ENCODE assay signal across 8 mouse cellular contexts in genomic region chr10:8762771-8763170, GRCm38 (mm10).
A peak's percentile ranks its signal among the peaks of the same experiment; 100 is the strongest.
DNase-seq lines count a peak whose midpoint lies in the region; ATAC-seq and TF ChIP-seq lines count a peak whose summit lies in the region.

No protein-coding gene starts in this region.

- no peak for TF ChIP-seq RAD21 in CH12.LX (IDR thresholded peaks at IDR 0.05; ENCODE audit: low read depth, low read length)

- no peak overlapping the region for H3K4me3 ChIP-seq in CH12.LX (replicated peaks in 1 of 3; ENCODE audit: low read depth in 2 of 3, low read length in 2 of 3, poor library complexity in 1 of 3)
- peak overlapping the region; percentile 1; the same call in 1 of the 2 replicates for H3K4me3 ChIP-seq in brown adipose tissue, adult 24 weeks (ENCODE audit: insufficient read depth, low read depth, low read length)
- H3K4me3 ChIP-seq in heart, embryonic 14.5 days (ENCODE audit: control insufficient read depth in 1 of 2, insufficient read depth in 1 of 2, low read depth in 1 of 2, low read length in 2 of 2), result peak overlapping the region; percentile 19 to 35; a peak in 3 of 4 replicates
- no peak overlapping the region for H3K4me3 ChIP-seq in liver, postnatal 0 days (ENCODE audit: low read depth, low read length)
- H3K4me3 ChIP-seq in thymus, adult 2 months (ENCODE audit: control insufficient read depth, insufficient read depth, low read length), result no peak overlapping the region

- WGBS in heart, embryonic 14.5 days, result 23% methylated on average over 12 of the region's 12 CpGs
- 76% methylated on average over 12 of the region's 12 CpGs for WGBS in liver, postnatal 0 days (ENCODE audit: insufficient replicate concordance)
- 88% methylated on average over 12 of the region's 12 CpGs for WGBS in thymus, adult 2 months

- DNase-seq in CH12.LX (ENCODE audit: extremely low read depth), result peak; percentile 19
- DNase-seq in liver, postnatal 0 days, result no peak
- no peak for DNase-seq in frontal cortex, postnatal 25 days (ENCODE audit: low spot score in 2 of 2)
- DNase-seq in left cerebral cortex, postnatal 14 days (ENCODE audit: low spot score in 2 of 2), result no peak
- DNase-seq in thymus, adult 2 months, result no peak
- no peak for DNase-seq in gastrocnemius, adult 8-10 months (ENCODE audit: low spot score in 2 of 2)

- dilution Hi-C loops in CH12.LX (cut with MboI; ENCODE audit: extremely low pct_ligation_motif_present, extremely low pct_unique_long_range_greater_than_20kb, low sequenced_read_pairs), result no loop called here

- H3K4me1 ChIP-seq in CH12.LX (ENCODE audit: control insufficient read depth in 1 of 2, insufficient read depth in 2 of 2), result peaks cover 0 to 10% of the 10 kb centered on the region in 2 experiments; a peak in 1 of 4 replicates
- peaks cover 12% of the 10 kb centered on the region; the same call in 1 of the 2 replicates for H3K4me1 ChIP-seq in brown adipose tissue, adult 24 weeks (ENCODE audit: control insufficient read depth, insufficient read depth, insufficient read length, low read length)
- H3K4me1 ChIP-seq in heart, embryonic 14.5 days (ENCODE audit: control insufficient read depth in 2 of 2, insufficient read depth in 2 of 2, low read length in 2 of 2), result peaks cover 6 to 21% of the 10 kb centered on the region in 2 experiments; a peak in 3 of 4 replicates
- peaks cover 3% of the 10 kb centered on the region; the same call in 1 of the 2 replicates for H3K4me1 ChIP-seq in liver, postnatal 0 days (ENCODE audit: insufficient read depth)
- H3K4me1 ChIP-seq in thymus, adult 2 months (replicated peaks; ENCODE audit: control insufficient read depth, insufficient read depth, low read length), result 0 out of 2 replicates have a peak, but pooled peaks cover 2% of the 10 kb centered on the region

- no peak overlapping the region for H3K27ac ChIP-seq in CH12.LX (ENCODE audit: insufficient read depth, low read depth)
- peak overlapping the region; percentile 93 for H3K27ac ChIP-seq in brown adipose tissue, adult 24 weeks (replicated peaks; ENCODE audit: low read depth, low read length)
- H3K27ac ChIP-seq in heart, embryonic 14.5 days (replicated peaks in 1 of 2; ENCODE audit: control insufficient read depth in 1 of 2, insufficient read depth in 1 of 2, low read depth in 2 of 2, low read length in 2 of 2), result peak overlapping the region; percentile 0 to 45; a peak in 2 of 4 replicates
- H3K27ac ChIP-seq in liver, postnatal 0 days (ENCODE audit: low read depth), result peak overlapping the region; percentile 34; the same call in 1 of the 2 replicates
- H3K27ac ChIP-seq in thymus, adult 2 months (ENCODE audit: control insufficient read depth, insufficient read depth, low read length), result no peak overlapping the region

- TF ChIP-seq POLR2A in CH12.LX (IDR thresholded peaks at IDR 0.05; ENCODE audit: low read depth, low read length), result no peak
- TF ChIP-seq POLR2A in thymus, adult 2 months (IDR thresholded peaks at IDR 0.05; ENCODE audit: control insufficient read depth, extremely low read depth, insufficient read depth, low read length, poor library complexity), result no peak

- no peak for TF ChIP-seq CTCF in CH12.LX (conservative IDR thresholded peaks at IDR 0.05 in 1 of 2, IDR thresholded peaks at IDR 0.05 in 1 of 2; ENCODE audit: low read depth in 2 of 2, low read length in 2 of 2)
- no peak for TF ChIP-seq CTCF in liver, postnatal 0 days (IDR thresholded peaks at IDR 0.05; ENCODE audit: low read depth)
- no peak for TF ChIP-seq CTCF in thymus, adult 2 months (IDR thresholded peaks at IDR 0.05; ENCODE audit: borderline replicate concordance, control insufficient read depth, extremely low read depth, insufficient read depth, low read length, poor library complexity)

- no peaks in the 10 kb centered on the region for H3K9me3 ChIP-seq in CH12.LX (replicated peaks; ENCODE audit: low read length)
- no peaks in the 10 kb centered on the region for H3K9me3 ChIP-seq in heart, embryonic 14.5 days (ENCODE audit: control insufficient read depth, low read length)
- no peaks in the 10 kb centered on the region for H3K9me3 ChIP-seq in liver, postnatal 0 days (ENCODE audit: low read length)

- ATAC-seq in heart, embryonic 14.5 days (ENCODE audit: insufficient number of reproducible peaks, insufficient read depth, low FRiP score, low read depth), result no peak
- no peak for ATAC-seq in liver, postnatal 0 days

- 0 out of 2 replicates have a peak overlapping the region, but pooled peaks have one; percentile 32 for H3K4me2 ChIP-seq in CH12.LX (ENCODE audit: insufficient read depth, low read depth, poor library complexity, severe bottlenecking)
- H3K4me2 ChIP-seq in heart, embryonic 14.5 days (ENCODE audit: low read length), result peak overlapping the region; percentile 75
- H3K4me2 ChIP-seq in liver, postnatal 0 days (ENCODE audit: low read depth, low read length), result no peak overlapping the region

- intact Hi-C loops in left cerebral cortex, postnatal 14 days (cut with DNase I), result no loop called here

- H3K27me3 ChIP-seq in CH12.LX (replicated peaks), result no peaks in the 10 kb centered on the region
- H3K27me3 ChIP-seq in heart, embryonic 14.5 days (ENCODE audit: control insufficient read depth, insufficient read depth, low read length), result no peaks in the 10 kb centered on the region
- no peaks in the 10 kb centered on the region for H3K27me3 ChIP-seq in liver, postnatal 0 days (ENCODE audit: insufficient read depth, low read length)
- H3K27me3 ChIP-seq in thymus, adult 2 months (ENCODE audit: control insufficient read depth, insufficient read depth, low read length), result no peaks in the 10 kb centered on the region

- in situ Hi-C loops in CH12.LX (cut with MboI; ENCODE audit: low pct_ligation_motif_present, low pct_unique_long_range_greater_than_20kb, low sequenced_read_pairs), result no loop called here

- no peak overlapping the region for H3K9ac ChIP-seq in CH12.LX (ENCODE audit: insufficient read depth, low read depth)
- H3K9ac ChIP-seq in heart, embryonic 14.5 days (ENCODE audit: low read length), result peak overlapping the region; percentile 68
- no peak overlapping the region for H3K9ac ChIP-seq in liver, postnatal 0 days (replicated peaks)

- H3K36me3 ChIP-seq in CH12.LX (replicated peaks in 1 of 2; ENCODE audit: control insufficient read depth in 1 of 2, insufficient read depth in 1 of 2, low read length in 1 of 2), result no peaks in the 10 kb centered on the region
- H3K36me3 ChIP-seq in heart, embryonic 14.5 days (ENCODE audit: control insufficient read depth, insufficient read depth, low read length), result peaks cover 3% of the 10 kb centered on the region; the same call in 1 of the 2 replicates
- H3K36me3 ChIP-seq in liver, postnatal 0 days (replicated peaks; ENCODE audit: insufficient read depth, low read length), result no peaks in the 10 kb centered on the region
- H3K36me3 ChIP-seq in thymus, adult 2 months (ENCODE audit: control insufficient read depth, insufficient read depth, low read length), result no peaks in the 10 kb centered on the region

- TF ChIP-seq EP300 in CH12.LX (IDR thresholded peaks at IDR 0.05; ENCODE audit: low read length), result no peak
- TF ChIP-seq EP300 in liver, postnatal 0 days (IDR thresholded peaks at IDR 0.05; ENCODE audit: low read depth), result no peak

- H3K79me2 ChIP-seq in CH12.LX (replicated peaks; ENCODE audit: control insufficient read depth, extremely low read depth, insufficient read depth, poor library complexity, severe bottlenecking), result no peaks in the 10 kb centered on the region

TF ChIP-seq in CH12.LX, 34 proteins besides CTCF, POLR2A, EP300 and RAD21:
- TF ChIP-seq CHD1 (IDR thresholded peaks at IDR 0.05; ENCODE audit: low read depth, low read length) (no peak), BHLHE40 (IDR thresholded peaks at IDR 0.05; ENCODE audit: low read depth, low read length) (peak; percentile 67)

Comparison
In these comparisons a context has a peak if more than half of its experiments do, and no peak if none do; other contexts are left out.
1. H3K27ac ChIP-seq: peak in brown adipose tissue, adult 24 weeks (single experiment), heart, embryonic 14.5 days (2 of 2) and liver, postnatal 0 days (single experiment); none in CH12.LX (single experiment) and thymus, adult 2 months (single experiment).
2. H3K4me3 ChIP-seq: peak in brown adipose tissue, adult 24 weeks (single experiment) and heart, embryonic 14.5 days (2 of 2); none in CH12.LX (0 of 3), liver, postnatal 0 days (single experiment) and thymus, adult 2 months (single experiment).